ENCODE assay signal across 17 mouse cellular contexts in genomic region chr19:32231292-32231691, GRCm38 (mm10).
DNase-seq lines count a peak whose midpoint lies in the region; ATAC-seq and TF ChIP-seq lines count a peak whose summit lies in the region.
"Had no signal": no experiment of that assay in that cellular context is flagged by ENCODE, and none has a peak within 500 bp of the region (broad histone marks: within the 10 kb centered on the region; RNA-seq: fewer than 3 reads in every experiment).

No protein-coding gene starts in this region.

- H3K27me3 ChIP-seq in heart, embryonic 15.5 days: no peaks in the 10 kb centered on the region
- H3K27me3 ChIP-seq in lung, embryonic 15.5 days: no peaks in the 10 kb centered on the region
- no peaks in the 10 kb centered on the region for H3K27me3 ChIP-seq in embryonic facial prominence, embryonic 15.5 days
- H3K27me3 ChIP-seq: kidney, embryonic 15.5 days; stomach, embryonic 15.5 days had no signal

- 77% methylated on average over 10 of the region's 10 CpGs for WGBS in heart, embryonic 15.5 days
- 66% methylated on average over 10 of the region's 10 CpGs for WGBS in lung, embryonic 15.5 days
- 70% methylated on average over 10 of the region's 10 CpGs for WGBS in embryonic facial prominence, embryonic 15.5 days

- no peak for DNase-seq in heart, postnatal 4 days
- no peak for DNase-seq in lung, postnatal 14 days
- DNase-seq in cerebellum, adult 9-10 months: no peak
- DNase-seq in left cerebral cortex, adult 2 months (ENCODE audit: extremely low spot score in 1 of 2, low spot score in 2 of 2): no peak
- DNase-seq: adrenal gland, adult 2 months; cerebellum, adult 11 months; cerebellum, postnatal 25 days; left cerebral cortex, postnatal 4 days; thymus, adult 2 months had no signal

- ATAC-seq in heart, embryonic 15.5 days (replicated peaks; ENCODE audit: insufficient number of reproducible peaks, insufficient read depth, low FRiP score, low read depth): no peak
- no peak for ATAC-seq in lung, embryonic 15.5 days (ENCODE audit: borderline replicate concordance, extremely low read depth, low FRiP score, low TSS enrichment)
- no peak for ATAC-seq in embryonic facial prominence, embryonic 15.5 days (ENCODE audit: insufficient number of reproducible peaks, low FRiP score, low TSS enrichment, low read depth)

- H3K4me3 ChIP-seq in heart, embryonic 15.5 days: no peak overlapping the region
- H3K4me3 ChIP-seq in lung, embryonic 15.5 days: no peak overlapping the region
- no peak overlapping the region for H3K4me3 ChIP-seq in embryonic facial prominence, embryonic 15.5 days (replicated peaks)
- H3K4me3 ChIP-seq in left cerebral cortex, adult 2 months: no peak overlapping the region
- H3K4me3 ChIP-seq: kidney, embryonic 15.5 days; stomach, embryonic 15.5 days had no signal

- H3K36me3 ChIP-seq in heart, embryonic 15.5 days: no peaks in the 10 kb centered on the region
- H3K36me3 ChIP-seq in lung, embryonic 15.5 days: no peaks in the 10 kb centered on the region
- H3K36me3 ChIP-seq in embryonic facial prominence, embryonic 15.5 days: no peaks in the 10 kb centered on the region
- H3K36me3 ChIP-seq: kidney, embryonic 15.5 days; stomach, embryonic 15.5 days had no signal

- no peak; the same call in 1 of the 2 replicates for TF ChIP-seq CTCF in left cerebral cortex, adult 2 months (IDR thresholded peaks at IDR 0.05)

- intact Hi-C loops in left cerebral cortex, adult 2 months (cut with DNase I): no loop called here

- 0 out of 2 replicates have a peak overlapping the region, but pooled peaks have one; percentile 4 for H3K27ac ChIP-seq in heart, embryonic 15.5 days
- H3K27ac ChIP-seq in lung, embryonic 15.5 days: peak overlapping the region; percentile 16; the same call in 1 of the 2 replicates
- 0 out of 2 replicates have a peak overlapping the region, but pooled peaks have one; percentile 44 for H3K27ac ChIP-seq in embryonic facial prominence, embryonic 15.5 days (replicated peaks)
- H3K27ac ChIP-seq in left cerebral cortex, adult 2 months: no peak overlapping the region
- H3K27ac ChIP-seq: kidney, embryonic 15.5 days; liver, embryonic 14.5 days; stomach, embryonic 15.5 days had no signal

- H3K9ac ChIP-seq in heart, embryonic 15.5 days: no peak overlapping the region
- no peak overlapping the region for H3K9ac ChIP-seq in lung, embryonic 15.5 days
- H3K9ac ChIP-seq in embryonic facial prominence, embryonic 15.5 days: no peak overlapping the region
- H3K9ac ChIP-seq: kidney, embryonic 15.5 days; liver, embryonic 14.5 days; stomach, embryonic 15.5 days had no signal

- H3K9me3 ChIP-seq in heart, embryonic 15.5 days (replicated peaks): no peaks in the 10 kb centered on the region
- no peaks in the 10 kb centered on the region for H3K9me3 ChIP-seq in lung, embryonic 15.5 days
- H3K9me3 ChIP-seq in embryonic facial prominence, embryonic 15.5 days (replicated peaks): no peaks in the 10 kb centered on the region
- H3K9me3 ChIP-seq: G1E; kidney, embryonic 15.5 days; stomach, embryonic 15.5 days had no signal

- peaks cover 11% of the 10 kb centered on the region for H3K4me1 ChIP-seq in heart, embryonic 15.5 days (replicated peaks)
- peaks cover 6% of the 10 kb centered on the region; the same call in 1 of the 2 replicates for H3K4me1 ChIP-seq in lung, embryonic 15.5 days
- H3K4me1 ChIP-seq in embryonic facial prominence, embryonic 15.5 days: peaks cover 9% of the 10 kb centered on the region; the same call in 1 of the 2 replicates
- H3K4me1 ChIP-seq: kidney, embryonic 15.5 days; stomach, embryonic 15.5 days had no signal

- no peak overlapping the region for H3K4me2 ChIP-seq in heart, embryonic 15.5 days
- H3K4me2 ChIP-seq in lung, embryonic 15.5 days: no peak overlapping the region
- no peak overlapping the region for H3K4me2 ChIP-seq in embryonic facial prominence, embryonic 15.5 days (replicated peaks)
- H3K4me2 ChIP-seq: heart, embryonic 11.5 days; kidney, embryonic 15.5 days; stomach, embryonic 15.5 days had no signal
